ENCODE assay signal across 19 mouse cellular contexts in the genomic region with DNA sequence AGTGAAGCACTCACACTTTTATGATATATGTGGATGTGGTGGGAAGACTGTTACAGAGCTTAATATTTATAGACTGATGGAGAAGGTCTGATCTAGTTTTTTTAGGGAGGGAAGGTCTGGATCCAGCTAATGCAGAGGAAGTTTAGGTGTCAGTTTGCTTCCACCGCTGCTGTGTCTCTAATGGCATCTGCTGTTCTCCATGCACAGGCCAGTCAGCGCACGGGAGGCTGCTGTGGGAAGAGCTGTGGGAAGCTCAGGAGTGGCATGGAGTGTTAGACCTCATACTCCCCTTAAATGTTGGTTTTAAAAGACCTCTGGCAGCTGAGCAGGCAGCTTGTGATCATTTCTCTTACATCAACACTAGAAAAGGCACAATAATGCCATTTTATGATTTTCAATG.
"Had no signal": no experiment of that assay in that cellular context is flagged by ENCODE, and none has a peak within 500 bp of the region (broad histone marks: within the 10 kb centered on the region; RNA-seq: fewer than 3 reads in every experiment).

No protein-coding gene starts in this region.

- ATAC-seq: midbrain, embryonic 15.5 days had no signal

- H3K9ac ChIP-seq: liver, embryonic 13.5 days; midbrain, embryonic 15.5 days; neural tube, embryonic 12.5 days; neural tube, embryonic 15.5 days had no signal

- H3K9me3 ChIP-seq: liver, embryonic 13.5 days; midbrain, embryonic 15.5 days; neural tube, embryonic 12.5 days; neural tube, embryonic 15.5 days had no signal

- DNase-seq: kidney, adult 2 months; kidney, postnatal 10 days; kidney, postnatal 36 days; layer of hippocampus, postnatal 36 days; liver, embryonic 13.5 days; lung, adult 2 months; lung, postnatal 14 days; lung, postnatal 4 days; right cerebral cortex, adult 18-20 months; right cerebral cortex, postnatal 14 days; right cerebral cortex, postnatal 4 days; thymus, adult 2 months; thymus, postnatal 14 days; thymus, postnatal 4 days had no signal

- H3K4me2 ChIP-seq: liver, embryonic 13.5 days; midbrain, embryonic 15.5 days; neural tube, embryonic 12.5 days; neural tube, embryonic 15.5 days had no signal

- H3K4me3 ChIP-seq: left cerebral cortex, adult 2 months; liver, embryonic 13.5 days; midbrain, embryonic 15.5 days; neural tube, embryonic 12.5 days; neural tube, embryonic 15.5 days had no signal

- H3K27ac ChIP-seq: left cerebral cortex, adult 2 months; liver, embryonic 13.5 days; midbrain, embryonic 15.5 days; neural tube, embryonic 12.5 days; neural tube, embryonic 15.5 days; stomach, postnatal 0 days had no signal

- H3K36me3 ChIP-seq: liver, embryonic 13.5 days; midbrain, embryonic 15.5 days; neural tube, embryonic 12.5 days; neural tube, embryonic 15.5 days had no signal

- H3K27me3 ChIP-seq: midbrain, embryonic 15.5 days; neural tube, embryonic 12.5 days had no signal

- H3K4me1 ChIP-seq: liver, embryonic 13.5 days had no signal
